Mouse (Mus musculus) frontal cortex, postnatal 36 days (tissue): Measurements from ENCODE around the gene Ifi44.

ENCODE experiments used
- DNase-seq, 2 experiments: peaks; one replicate each; pipeline ENCODE4 v3.0.0; 2022; ENCODE audit warnings: low spot score in 2 of 2

Gene Ifi44

GRCm38 (mm10) chr3:151749737-151750136 lies at the start of gene Ifi44:
Ifi44 (minus strand) TSS chr3:151749960.
- no peak for DNase-seq

GRCm38 (mm10) chr3:151788622-151789021 lies 38.9 kb upstream of the Ifi44 start:
- DNase-seq = no peak

DNA sequence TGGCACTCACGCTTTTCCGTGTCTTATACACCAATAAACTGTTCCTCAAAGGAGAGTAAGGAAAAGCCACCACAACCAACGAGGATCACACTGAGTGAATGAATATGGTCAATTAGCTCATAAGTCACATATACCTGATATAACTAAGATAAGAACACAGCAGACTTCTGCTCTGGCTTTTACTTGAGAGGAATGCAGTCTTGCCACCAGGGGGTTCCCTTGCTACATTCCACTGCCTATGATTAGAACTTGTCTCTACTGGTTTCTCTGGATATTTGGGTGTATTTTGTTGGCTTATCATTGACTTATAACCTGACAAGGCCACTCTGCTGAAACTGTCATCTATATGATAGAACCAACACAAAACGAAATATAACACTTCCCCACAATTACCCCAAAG lies 25.3 kb upstream of the Ifi44 start:
- DNase-seq = peak; percentile 36 to 67

DNA sequence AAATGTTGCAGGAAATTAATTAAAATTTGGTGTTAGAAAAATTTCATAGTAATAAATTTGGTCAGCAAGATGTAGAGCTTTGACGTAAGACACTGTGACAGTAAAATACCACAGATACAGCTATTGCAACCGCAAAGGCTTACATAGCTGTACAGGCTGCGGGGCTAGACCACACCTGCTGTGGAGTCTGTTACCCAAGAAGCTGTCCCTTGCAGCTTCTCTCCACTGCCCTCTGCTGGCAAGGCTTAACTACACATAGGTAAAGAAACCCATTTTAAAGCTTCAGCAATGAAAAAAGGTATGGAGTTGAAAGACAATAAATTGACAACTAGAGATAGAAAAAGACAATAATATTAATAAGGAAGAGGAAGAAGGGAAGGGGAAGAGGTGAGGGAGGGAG lies 21.3 kb upstream of the Ifi44 start:
- peak; percentile 50 to 68 for DNase-seq

- no peak for DNase-seq
Measured at GRCm38 (mm10) chr3:151748514-151748913, 1.2 kb downstream of the Ifi44 start.

GRCm38 (mm10) chr3:151746058-151746457 lies 3.7 kb downstream of the Ifi44 start:
- no peak for DNase-seq

DNA sequence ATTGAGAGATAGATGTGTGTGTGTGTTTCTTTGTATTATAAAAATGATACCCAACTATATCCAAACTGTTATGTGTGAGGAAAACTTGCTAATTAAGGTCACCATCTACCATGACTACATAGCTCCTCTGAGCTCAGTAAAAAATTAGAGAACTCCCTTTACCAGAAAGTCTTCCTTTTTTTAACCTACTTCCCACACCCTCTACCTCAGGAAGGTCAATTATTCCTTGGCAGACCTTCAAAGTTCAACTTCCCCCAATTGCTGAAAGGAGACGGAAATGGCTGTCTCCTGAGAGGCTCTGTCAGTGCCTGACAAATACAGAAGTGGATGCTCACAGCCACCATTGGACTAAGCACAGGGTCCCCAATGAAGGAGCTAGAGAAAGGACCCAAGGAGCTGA lies 7.5 kb downstream of the Ifi44 start:
- no peak for DNase-seq

GRCm38 (mm10) chr3:151716246-151716645 lies 33.5 kb downstream of the Ifi44 start:
- DNase-seq = peak; percentile 5 to 35

DNA sequence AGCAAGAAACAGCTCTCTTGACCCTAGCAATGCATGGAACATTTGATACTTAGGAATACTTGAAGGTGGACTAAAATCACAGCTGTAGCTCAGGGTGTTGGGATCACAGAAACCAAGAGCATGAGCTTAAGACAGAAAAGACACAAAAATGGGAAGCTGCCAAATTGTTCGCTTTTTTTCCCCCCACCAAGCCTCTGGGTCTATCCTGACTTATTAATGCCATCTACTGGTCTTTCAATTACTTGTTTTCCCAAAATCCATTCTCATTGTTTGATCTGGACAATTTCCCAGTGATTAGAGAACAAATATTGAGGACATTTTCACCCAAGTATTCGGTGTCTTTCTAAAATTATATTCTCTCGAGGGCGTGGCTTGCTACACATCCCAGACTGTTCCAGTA lies 42.4 kb downstream of the Ifi44 start:
- no peak for DNase-seq
